Mouse (Mus musculus): ENCODE measurements at regions not wholly inside any gene's neighbourhood (a gene's known extent, or its start where the extent isn't known, plus 50 kb on each side); places are given as distances from the start of the nearest gene placed in this dataset.

GRCm38 (mm10) chr2:30695771-30696456 lies 101.1 kb downstream of the Cstad start:
- H3K9me3 ChIP-seq (ENCODE audit: control insufficient read depth, low read length), result no peaks in the 10 kb centered on the region
- H3K9ac ChIP-seq (replicated peaks), result no peak overlapping the region
- no peak overlapping the region for H3K4me3 ChIP-seq (ENCODE audit: insufficient read depth in 1 of 2, low read depth in 2 of 2, low read length in 2 of 2)
- H3K4me2 ChIP-seq (ENCODE audit: low read depth), result no peak overlapping the region
- ATAC-seq (ENCODE audit: insufficient read depth), result no peak
- peaks cover 19% of the 10 kb centered on the region for H3K27me3 ChIP-seq (ENCODE audit: control insufficient read depth, insufficient read depth, low read length)
- no peaks in the 10 kb centered on the region for H3K36me3 ChIP-seq (replicated peaks; ENCODE audit: control insufficient read depth, insufficient read depth, low read depth)
- DNase-seq (ENCODE audit: low read depth in 3 of 3, low spot score in 3 of 3), result no peak
- TF ChIP-seq CTCF (IDR thresholded peaks at IDR 0.05; ENCODE audit: low read depth) (no peak), EP300 (IDR thresholded peaks at IDR 0.05; ENCODE audit: low read depth) (no peak)
- H3K4me1 ChIP-seq (replicated peaks; ENCODE audit: control insufficient read depth in 2 of 2, insufficient read depth in 2 of 2, low read length in 1 of 2), result peaks cover 0 to 8% of the 10 kb centered on the region in 2 experiments; a peak in 1 of 4 replicates
- H3K27ac ChIP-seq, result no peak overlapping the region
- WGBS (ENCODE audit: insufficient replicate concordance), result 54% methylated on average over 11 of the region's 11 CpGs

- Histone ChIP-seq H3K9ac (replicated peaks) (no peak overlapping the region), H3K4me2 (ENCODE audit: low read depth) (no peak overlapping the region), H3K27me3 (ENCODE audit: control insufficient read depth, insufficient read depth, low read length) (peaks cover 19% of the 10 kb centered on the region), H3K4me3 (ENCODE audit: insufficient read depth in 1 of 2, low read depth in 2 of 2, low read length in 2 of 2) (no peak overlapping the region), H3K9me3 (ENCODE audit: control insufficient read depth, low read length) (no peaks in the 10 kb centered on the region), H3K4me1 (replicated peaks; ENCODE audit: control insufficient read depth in 2 of 2, insufficient read depth in 2 of 2, low read length in 1 of 2) (0 out of 4 replicates have a peak, but pooled peaks cover 0 to 9% of the 10 kb centered on the region in 2 experiments), H3K27ac (no peak overlapping the region), H3K36me3 (replicated peaks; ENCODE audit: control insufficient read depth, insufficient read depth, low read depth) (no peaks in the 10 kb centered on the region)
- DNase-seq (ENCODE audit: low read depth in 3 of 3, low spot score in 3 of 3) (no peak), ATAC-seq (ENCODE audit: insufficient read depth) (no peak)
- TF ChIP-seq CTCF (IDR thresholded peaks at IDR 0.05; ENCODE audit: low read depth) (no peak), EP300 (IDR thresholded peaks at IDR 0.05; ENCODE audit: low read depth) (no peak)
- 40% methylated on average over 1 of the region's 1 CpGs for WGBS (ENCODE audit: insufficient replicate concordance)
These were observed 100.2 kb downstream of the Cstad start for GRCm38 (mm10) chr2:30695041-30695440.

GRCm38 (mm10) chr2:30693206-30694035 lies 98.6 kb downstream of the Cstad start:
- Histone ChIP-seq H3K9me3 (ENCODE audit: control insufficient read depth, low read length) (no peaks in the 10 kb centered on the region), H3K36me3 (replicated peaks; ENCODE audit: control insufficient read depth, insufficient read depth, low read depth) (no peaks in the 10 kb centered on the region), H3K4me2 (ENCODE audit: low read depth) (peak overlapping the region; percentile 25), H3K27me3 (ENCODE audit: control insufficient read depth, insufficient read depth, low read length) (peaks cover 19% of the 10 kb centered on the region), H3K27ac (no peak overlapping the region), H3K4me3 (ENCODE audit: insufficient read depth in 1 of 2, low read depth in 2 of 2, low read length in 2 of 2) (peak overlapping the region in 1 of 2 experiments; percentile 0; a peak in 2 of 4 replicates), H3K4me1 (replicated peaks; ENCODE audit: control insufficient read depth in 2 of 2, insufficient read depth in 2 of 2, low read length in 1 of 2) (0 out of 4 replicates have a peak, but pooled peaks cover 0 to 9% of the 10 kb centered on the region in 2 experiments), H3K9ac (replicated peaks) (no peak overlapping the region)
- TF ChIP-seq EP300 (IDR thresholded peaks at IDR 0.05; ENCODE audit: low read depth) (no peak), CTCF (IDR thresholded peaks at IDR 0.05; ENCODE audit: low read depth) (no peak)
- peak in 2 of 3 experiments; percentile 33 to 43 for DNase-seq (ENCODE audit: low read depth in 3 of 3, low spot score in 3 of 3)
- 3% methylated on average over 41 of the region's 41 CpGs for WGBS (ENCODE audit: insufficient replicate concordance)
- peak; percentile 25; the same call in 1 of the 2 replicates for ATAC-seq (ENCODE audit: insufficient read depth)

GRCm38 (mm10) chr2:30692561-30693205 lies 97.8 kb downstream of the Cstad start:
- Histone ChIP-seq H3K9ac (replicated peaks) (no peak overlapping the region), H3K4me3 (ENCODE audit: insufficient read depth in 1 of 2, low read depth in 2 of 2, low read length in 2 of 2) (no peak overlapping the region), H3K27ac (no peak overlapping the region), H3K4me1 (replicated peaks; ENCODE audit: control insufficient read depth in 2 of 2, insufficient read depth in 2 of 2, low read length in 1 of 2) (0 out of 4 replicates have a peak, but pooled peaks cover 0 to 9% of the 10 kb centered on the region in 2 experiments), H3K36me3 (replicated peaks; ENCODE audit: control insufficient read depth, insufficient read depth, low read depth) (no peaks in the 10 kb centered on the region), H3K9me3 (ENCODE audit: control insufficient read depth, low read length) (no peaks in the 10 kb centered on the region), H3K27me3 (ENCODE audit: control insufficient read depth, insufficient read depth, low read length) (peaks cover 19% of the 10 kb centered on the region), H3K4me2 (ENCODE audit: low read depth) (no peak overlapping the region)
- ATAC-seq (ENCODE audit: insufficient read depth) (no peak), DNase-seq (ENCODE audit: low read depth in 3 of 3, low spot score in 3 of 3) (no peak)
- TF ChIP-seq CTCF (IDR thresholded peaks at IDR 0.05; ENCODE audit: low read depth), result no peak
- TF ChIP-seq EP300 (IDR thresholded peaks at IDR 0.05; ENCODE audit: low read depth), result no peak
- WGBS (ENCODE audit: insufficient replicate concordance), result 5% methylated on average over 12 of the region's 13 CpGs
